Mouse (Mus musculus) embryonic facial prominence, embryonic 10.5 days (tissue): ENCODE data around the gene Sh2d3c. TPM values are rescaled to one million over a fixed set of nuclear protein-coding genes. Genes with fewer than 3 reads are reported as not detected.

ENCODE experiments used
- DNase-seq: peaks from one replicate; pipeline ENCODE4 v3.0.0-alpha.2; 2017; ENCODE audit warnings: low spot score
- H3K27ac ChIP-seq: fragments of 300-500 bp; sonication (generic); replicated peaks from 2 replicates; pipeline ENCODE4 v1.5.1; 2016; ENCODE audit warnings: mild to moderate bottlenecking
- H3K27me3 ChIP-seq: fragments of 300-500 bp; sonication (generic); replicated peaks from 2 replicates; pipeline ENCODE4 v1.6.1; 2016; ENCODE audit warnings: low read depth, mild to moderate bottlenecking; ENCODE audit not compliant: poor library complexity, severe bottlenecking
- H3K36me3 ChIP-seq: fragments of 300-500 bp; sonication (generic); replicated peaks from 2 replicates; pipeline ENCODE4 v1.6.1; 2016; ENCODE audit warnings: mild to moderate bottlenecking, moderate library complexity
- H3K4me1 ChIP-seq: fragments of 300-500 bp; sonication (generic); 2 replicates; pipeline ENCODE4 v1.6.1; 2016
- H3K4me3 ChIP-seq: fragments of 300-500 bp; sonication (generic); 2 replicates; pipeline ENCODE4 v1.5.1; 2016; ENCODE audit warnings: mild to moderate bottlenecking, moderate library complexity
- H3K9me3 ChIP-seq: fragments of 300-500 bp; sonication (generic); 2 replicates; pipeline ENCODE4 v1.6.1; 2016; ENCODE audit warnings: mild to moderate bottlenecking
- WGBS: fragments of 180-500 bp; shearing (Covaris S2); methylation state at CpG from one replicate; pipeline ENCODE4 v1.1.7; 2016; 5-methylcytosine and 5-hydroxymethylcytosine counted together
- polyA plus RNA-seq: library from polyadenylated mRNA; unstranded; fragments of >200 nt; fragmentation: Nextera tagmentation; extraction: Ambion mirVana; gene quantifications from 2 replicates; pipeline ENCODE4 v1.2.1, GENCODE M21; 2016

The Sh2d3c gene
- polyA plus RNA-seq = 27.1 and 27.5 TPM in 2 replicates

DNA sequence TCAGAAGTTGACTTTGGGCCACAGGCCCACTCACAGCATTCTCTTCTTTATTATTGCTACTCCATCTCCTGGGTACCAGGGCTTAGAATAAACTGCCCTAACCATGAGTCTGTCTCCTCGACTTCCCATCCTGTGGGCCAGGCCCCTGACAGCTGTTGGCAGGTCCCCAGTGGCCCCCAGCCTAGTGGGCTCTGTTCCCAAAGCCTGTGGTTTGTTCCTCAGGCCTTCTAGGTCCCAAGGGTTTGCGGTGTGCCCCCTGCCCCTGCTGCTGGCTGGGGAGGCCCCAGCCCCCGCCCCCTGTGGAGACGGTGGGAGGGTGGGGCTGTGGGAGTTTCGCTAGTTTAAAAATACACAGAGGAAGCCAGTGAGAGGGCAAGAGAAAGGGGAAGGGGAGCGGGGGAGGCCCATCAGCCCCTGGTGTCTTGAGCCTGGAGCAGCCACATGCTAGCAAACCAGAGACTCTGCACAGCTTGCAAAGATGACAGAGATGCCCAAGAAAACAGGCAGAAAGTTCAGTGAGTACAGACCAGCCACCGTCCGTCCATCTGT lies at the start of gene Sh2d3c:
TSS of gene Sh2d3c (plus strand) at position 375 of the 549 bp plus-strand sequence.
- no peak for DNase-seq

GRCm38 (mm10) chr2:32671147-32671546 lies 49.7 kb upstream of the Sh2d3c start:
- Histone ChIP-seq H3K4me1 (peaks cover 7% of the 10 kb centered on the region; the same call in 1 of the 2 replicates), H3K9me3 (no peaks in the 10 kb centered on the region), H3K27me3 (no peaks in the 10 kb centered on the region), H3K36me3 (peaks cover 18% of the 10 kb centered on the region), H3K4me3 (no peak overlapping the region), H3K27ac (no peak overlapping the region; the same call in 1 of the 2 replicates)
- WGBS = 88% methylated on average over 9 of the region's 9 CpGs
- DNase-seq = no peak

More for the DNA sequence above, at the start of gene Sh2d3c:
- Histone ChIP-seq H3K4me3 (peak within 1 kb of the TSS; percentile 30; the same call in 1 of the 2 replicates), H3K4me1 (peaks cover 32% of the 10 kb centered on the region), H3K27me3 (no peaks in the 10 kb centered on the region), H3K27ac (peak within 1 kb of the TSS; percentile 55), H3K36me3 (no peaks in the 10 kb centered on the region), H3K9me3 (no peaks in the 10 kb centered on the region)
- 46% methylated on average over 8 of the region's 8 CpGs for WGBS

- no peaks in the 10 kb centered on the region for H3K27me3 ChIP-seq
- H3K36me3 ChIP-seq = peaks cover 18% of the 10 kb centered on the region
- H3K4me3 ChIP-seq = no peak overlapping the region
- no peak overlapping the region for H3K27ac ChIP-seq
- no peak for DNase-seq
- WGBS = 76% methylated on average over 9 of the region's 9 CpGs
- H3K4me1 ChIP-seq = peaks cover 6% of the 10 kb centered on the region; the same call in 1 of the 2 replicates
- no peaks in the 10 kb centered on the region for H3K9me3 ChIP-seq
These were observed 48.8 kb upstream of the Sh2d3c start for GRCm38 (mm10) chr2:32671907-32672595.

- Histone ChIP-seq H3K27ac (0 out of 2 replicates have a peak overlapping the region, but pooled peaks have one; percentile 3), H3K4me3 (no peak overlapping the region), H3K27me3 (no peaks in the 10 kb centered on the region), H3K9me3 (no peaks in the 10 kb centered on the region), H3K4me1 (peaks cover 2% of the 10 kb centered on the region; the same call in 1 of the 2 replicates), H3K36me3 (peaks cover 18% of the 10 kb centered on the region)
- WGBS = 84% methylated on average over 16 of the region's 16 CpGs
- DNase-seq = no peak
These were observed 47.5 kb upstream of the Sh2d3c start for GRCm38 (mm10) chr2:32673176-32673917.

- Histone ChIP-seq H3K27me3 (no peaks in the 10 kb centered on the region), H3K27ac (no peak overlapping the region), H3K36me3 (peaks cover 22% of the 10 kb centered on the region), H3K9me3 (no peaks in the 10 kb centered on the region), H3K4me3 (no peak overlapping the region), H3K4me1 (peaks cover 20% of the 10 kb centered on the region)
- no peak for DNase-seq
- 83% methylated on average over 3 of the region's 3 CpGs for WGBS
These were observed 44.0 kb upstream of the Sh2d3c start for GRCm38 (mm10) chr2:32676821-32677220.

GRCm38 (mm10) chr2:32677683-32678082 lies 43.2 kb upstream of the Sh2d3c start:
- Histone ChIP-seq H3K4me3 (no peak overlapping the region), H3K9me3 (no peaks in the 10 kb centered on the region), H3K4me1 (peaks cover 23% of the 10 kb centered on the region), H3K27ac (no peak overlapping the region), H3K36me3 (peaks cover 27% of the 10 kb centered on the region), H3K27me3 (no peaks in the 10 kb centered on the region)
- no peak for DNase-seq
- WGBS = 91% methylated on average over 7 of the region's 7 CpGs

- Histone ChIP-seq H3K27me3 (no peaks in the 10 kb centered on the region), H3K4me3 (no peak overlapping the region), H3K9me3 (no peaks in the 10 kb centered on the region), H3K27ac (peak overlapping the region; percentile 55), H3K36me3 (peaks cover 38% of the 10 kb centered on the region), H3K4me1 (peaks cover 26% of the 10 kb centered on the region)
- 61% methylated on average over 7 of the region's 7 CpGs for WGBS
- no peak for DNase-seq
These were observed 40.8 kb upstream of the Sh2d3c start for GRCm38 (mm10) chr2:32680051-32680451.

DNA sequence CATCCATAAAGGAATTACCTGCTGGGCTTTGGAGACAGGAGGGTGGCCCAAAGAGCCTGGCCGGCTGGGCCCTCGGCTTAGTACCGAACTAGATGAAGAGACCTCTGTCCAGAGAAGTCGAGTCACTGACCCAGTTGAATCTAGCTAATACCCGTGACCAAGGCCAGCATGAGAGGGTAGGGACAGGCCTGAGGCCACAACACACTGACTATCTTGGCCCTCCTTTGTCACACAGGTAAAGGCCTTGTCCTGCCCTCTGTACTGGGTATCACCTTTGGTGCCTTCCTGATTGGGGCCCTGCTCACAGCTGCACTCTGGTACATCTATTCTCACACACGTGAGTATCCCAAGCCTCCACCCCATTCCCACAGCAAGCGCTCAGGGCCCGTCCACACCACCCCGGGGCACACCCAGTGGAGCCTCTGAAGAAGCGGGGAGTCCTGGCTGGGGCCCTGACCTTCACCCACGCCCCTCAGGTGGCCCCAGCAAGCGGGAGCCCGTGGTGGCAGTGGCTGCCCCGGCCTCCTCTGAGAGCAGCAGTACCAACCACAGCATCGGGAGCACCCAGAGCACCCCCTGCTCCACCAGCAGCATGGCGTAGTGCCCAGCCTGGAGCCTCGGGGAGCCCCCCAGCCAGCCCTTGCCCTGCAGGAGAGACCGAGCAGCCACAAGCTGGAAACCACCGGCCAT lies 39.7 kb upstream of the Sh2d3c start:
- no peak for DNase-seq
- Histone ChIP-seq H3K9me3 (no peaks in the 10 kb centered on the region), H3K27ac (peak overlapping the region; percentile 55), H3K36me3 (peaks cover 46% of the 10 kb centered on the region), H3K27me3 (no peaks in the 10 kb centered on the region), H3K4me1 (peaks cover 26% of the 10 kb centered on the region), H3K4me3 (no peak overlapping the region)
- WGBS = 88% methylated on average over 19 of the region's 19 CpGs

DNA sequence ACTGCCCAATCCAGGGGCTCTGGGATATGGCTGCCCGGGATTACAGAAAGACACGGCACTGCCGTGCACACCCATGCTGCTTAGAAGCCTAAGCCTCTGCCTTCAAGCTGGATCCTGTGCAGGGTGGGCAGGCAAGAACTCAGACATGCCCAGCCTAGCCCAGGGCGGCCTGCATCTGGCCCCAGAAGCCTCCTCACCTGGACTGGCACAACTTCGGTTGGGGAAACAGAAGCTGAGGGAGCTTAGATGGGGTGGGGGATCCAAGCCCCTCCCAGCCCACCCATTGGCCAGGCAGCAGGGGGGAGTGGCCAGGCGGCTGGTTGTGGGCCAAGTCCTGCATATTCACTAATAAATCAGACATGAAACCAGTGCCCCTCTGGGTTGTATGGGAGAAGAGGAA lies 39.1 kb upstream of the Sh2d3c start:
- peaks cover 52% of the 10 kb centered on the region for H3K36me3 ChIP-seq
- H3K4me1 ChIP-seq = peaks cover 26% of the 10 kb centered on the region
- peak; percentile 30 for DNase-seq
- H3K9me3 ChIP-seq = no peaks in the 10 kb centered on the region
- peak overlapping the region; percentile 1; the same call in 1 of the 2 replicates for H3K27ac ChIP-seq
- WGBS = 65% methylated on average over 6 of the region's 6 CpGs
- no peak overlapping the region for H3K4me3 ChIP-seq
- no peaks in the 10 kb centered on the region for H3K27me3 ChIP-seq

GRCm38 (mm10) chr2:32682721-32683417 lies 38.0 kb upstream of the Sh2d3c start:
- H3K27ac ChIP-seq = no peak overlapping the region
- WGBS = 85% methylated on average over 14 of the region's 14 CpGs
- no peaks in the 10 kb centered on the region for H3K9me3 ChIP-seq
- H3K36me3 ChIP-seq = peaks cover 64% of the 10 kb centered on the region
- no peak for DNase-seq
- peaks cover 26% of the 10 kb centered on the region for H3K4me1 ChIP-seq
- H3K4me3 ChIP-seq = no peak overlapping the region
- H3K27me3 ChIP-seq = no peaks in the 10 kb centered on the region

GRCm38 (mm10) chr2:32683701-32684100 lies 37.2 kb upstream of the Sh2d3c start:
- no peaks in the 10 kb centered on the region for H3K9me3 ChIP-seq
- no peak overlapping the region for H3K4me3 ChIP-seq
- no peaks in the 10 kb centered on the region for H3K27me3 ChIP-seq
- peaks cover 26% of the 10 kb centered on the region for H3K4me1 ChIP-seq
- H3K36me3 ChIP-seq = peaks cover 70% of the 10 kb centered on the region
- no peak for DNase-seq
- WGBS = 93% methylated on average over 10 of the region's 10 CpGs
- no peak overlapping the region for H3K27ac ChIP-seq
